ENCODE assay signal across 8 mouse cellular contexts in genomic region chr17:23924531-23925007, GRCm38 (mm10). TPM values are rescaled to one million over a fixed set of nuclear protein-coding genes. Genes with fewer than 3 reads are reported as not detected.
DNase-seq lines count a peak whose midpoint lies in the region; ATAC-seq and TF ChIP-seq lines count a peak whose summit lies in the region.

No protein-coding gene starts in this region.

- ATAC-seq in embryonic facial prominence, embryonic 13.5 days (ENCODE audit: insufficient number of reproducible peaks, insufficient read depth, low FRiP score, low TSS enrichment, low read depth), result peak; percentile 95
- peak; percentile 96 for ATAC-seq in limb, embryonic 14.5 days (ENCODE audit: low FRiP score, low read depth)
- ATAC-seq in midbrain, postnatal 0 days (ENCODE audit: low FRiP score), result peak; percentile 96

- WGBS in embryonic facial prominence, embryonic 13.5 days, result under 1% methylated on average over 29 of the region's 29 CpGs
- WGBS in limb, embryonic 14.5 days, result under 1% methylated on average over 29 of the region's 29 CpGs
- WGBS in midbrain, postnatal 0 days, result 1% methylated on average over 25 of the region's 29 CpGs

- peak; percentile 77; the same call in 1 of the 2 replicates for TF ChIP-seq POLR2A in limb, embryonic 14.5 days (IDR thresholded peaks at IDR 0.05; ENCODE audit: borderline replicate concordance, extremely low read depth, insufficient read depth, insufficient read length)

- DNase-seq in 3134 (ENCODE audit: extremely low read depth, insufficient read length, low spot score), result peak; percentile 100
- DNase-seq in adrenal gland, postnatal 36 days, result peak; percentile 93 to 96
- peak; percentile 92 for DNase-seq in heart, adult 8-10 months (ENCODE audit: low spot score)
- peak; percentile 94 for DNase-seq in kidney, adult 9 months
- peak; percentile 92 for DNase-seq in limb, embryonic 14.5 days (ENCODE audit: low spot score)
- DNase-seq in midbrain, postnatal 0 days (ENCODE audit: low spot score), result peak; percentile 95
- peak; percentile 63 to 66 for DNase-seq in spleen, postnatal 14 days (ENCODE audit: low spot score in 2 of 2)

- H3K4me2 ChIP-seq in embryonic facial prominence, embryonic 13.5 days, result peak overlapping the region; percentile 84
- peak overlapping the region; percentile 70 for H3K4me2 ChIP-seq in limb, embryonic 14.5 days (replicated peaks; ENCODE audit: low read depth, low read length, severe bottlenecking)
- H3K4me2 ChIP-seq in midbrain, postnatal 0 days (ENCODE audit: low read depth, low read length, poor library complexity, severe bottlenecking), result peak overlapping the region; percentile 80

- no peaks in the 10 kb centered on the region for H3K36me3 ChIP-seq in embryonic facial prominence, embryonic 13.5 days
- no peaks in the 10 kb centered on the region for H3K36me3 ChIP-seq in limb, embryonic 14.5 days (ENCODE audit: control insufficient read depth, insufficient read depth, low read length)
- H3K36me3 ChIP-seq in midbrain, postnatal 0 days (ENCODE audit: insufficient read depth, low read length), result no peaks in the 10 kb centered on the region

- peaks cover 6% of the 10 kb centered on the region for H3K4me1 ChIP-seq in embryonic facial prominence, embryonic 13.5 days
- peaks cover 8% of the 10 kb centered on the region for H3K4me1 ChIP-seq in limb, embryonic 14.5 days (ENCODE audit: control insufficient read depth, insufficient read depth, low read length)
- H3K4me1 ChIP-seq in midbrain, postnatal 0 days (ENCODE audit: insufficient read depth, low read length), result no peaks in the 10 kb centered on the region

- H3K9me3 ChIP-seq in embryonic facial prominence, embryonic 13.5 days, result no peaks in the 10 kb centered on the region
- no peaks in the 10 kb centered on the region for H3K9me3 ChIP-seq in limb, embryonic 14.5 days (ENCODE audit: control insufficient read depth, low read length)
- H3K9me3 ChIP-seq in midbrain, postnatal 0 days (ENCODE audit: low read length), result no peaks in the 10 kb centered on the region

- peak overlapping the region; percentile 76 for H3K9ac ChIP-seq in embryonic facial prominence, embryonic 13.5 days
- peak overlapping the region; percentile 57 for H3K9ac ChIP-seq in limb, embryonic 14.5 days (ENCODE audit: low read depth, low read length, severe bottlenecking)
- peak overlapping the region; percentile 64 for H3K9ac ChIP-seq in midbrain, postnatal 0 days (replicated peaks; ENCODE audit: low read length, poor library complexity, severe bottlenecking)

- peak overlapping the region; percentile 58 for H3K4me3 ChIP-seq in embryonic facial prominence, embryonic 13.5 days
- H3K4me3 ChIP-seq in limb, embryonic 14.5 days (replicated peaks; ENCODE audit: low read length), result peak overlapping the region; percentile 51
- peak overlapping the region; percentile 51 for H3K4me3 ChIP-seq in midbrain, postnatal 0 days (ENCODE audit: low read depth, low read length)

- H3K27me3 ChIP-seq in embryonic facial prominence, embryonic 13.5 days, result no peaks in the 10 kb centered on the region; the same call in 1 of the 2 replicates
- H3K27me3 ChIP-seq in limb, embryonic 14.5 days (ENCODE audit: control insufficient read depth, insufficient read depth, low read length), result no peaks in the 10 kb centered on the region
- no peaks in the 10 kb centered on the region for H3K27me3 ChIP-seq in midbrain, postnatal 0 days (ENCODE audit: insufficient read depth, low read length)

- peak overlapping the region; percentile 95 for H3K27ac ChIP-seq in embryonic facial prominence, embryonic 13.5 days
- H3K27ac ChIP-seq in limb, embryonic 14.5 days (replicated peaks; ENCODE audit: low read depth, low read length), result peak overlapping the region; percentile 83
- H3K27ac ChIP-seq in midbrain, postnatal 0 days (ENCODE audit: low read depth, low read length), result peak overlapping the region; percentile 87

- TF ChIP-seq CTCF in midbrain, postnatal 0 days (IDR thresholded peaks at IDR 0.05), result peak; percentile 48

RNA-seq across cellular contexts. Expression of gene Dcpp3, which starts 7.3 kb away (rescaled TPM):
- not detected for total RNA-seq in adrenal gland, postnatal 36 days (2021)
- not detected in 2 replicates for polyA plus RNA-seq in embryonic facial prominence, embryonic 13.5 days (2015; fragmentation: Nextera tagmentation; extraction: Ambion mirVana)
- total RNA-seq in heart, adult 8-10 months (2022), result not detected
- polyA plus RNA-seq in limb, embryonic 14.5 days (2012; rRNA removed), result not detected in 2 replicates
- polyA plus RNA-seq in limb, embryonic 14.5 days (2014; fragmentation: Nextera tagmentation; extraction: Ambion mirVana), result not detected in 2 replicates
- not detected in 2 replicates for total RNA-seq in midbrain, postnatal 0 days (2014; rRNA removed)
- not detected in 2 replicates for polyA plus RNA-seq in midbrain, postnatal 0 days (2015; fragmentation: Nextera tagmentation; extraction: Ambion mirVana)

RNA-seq across cellular contexts. Expression of gene Sbp, which starts 16.9 kb away (rescaled TPM):
- total RNA-seq in adrenal gland, postnatal 36 days (2021), result not detected
- not detected in 2 replicates for polyA plus RNA-seq in embryonic facial prominence, embryonic 13.5 days (2015; fragmentation: Nextera tagmentation; extraction: Ambion mirVana)
- not detected for total RNA-seq in heart, adult 8-10 months (2022)
- not detected in 2 replicates for polyA plus RNA-seq in limb, embryonic 14.5 days (2012; rRNA removed)
- not detected in 2 replicates for polyA plus RNA-seq in limb, embryonic 14.5 days (2014; fragmentation: Nextera tagmentation; extraction: Ambion mirVana)
- total RNA-seq in midbrain, postnatal 0 days (2014; rRNA removed), result not detected in 2 replicates
- not detected in 2 replicates for polyA plus RNA-seq in midbrain, postnatal 0 days (2015; fragmentation: Nextera tagmentation; extraction: Ambion mirVana)

RNA-seq across cellular contexts. Expression of gene Sbpl, which starts 30.5 kb away (rescaled TPM):
- total RNA-seq in adrenal gland, postnatal 36 days (2021), result not detected
- not detected in 2 replicates for polyA plus RNA-seq in embryonic facial prominence, embryonic 13.5 days (2015; fragmentation: Nextera tagmentation; extraction: Ambion mirVana)
- not detected for total RNA-seq in heart, adult 8-10 months (2022)
- 0.24 TPM in 1 of 2 replicates, not detected in the other for polyA plus RNA-seq in limb, embryonic 14.5 days (2012; rRNA removed)
- polyA plus RNA-seq in limb, embryonic 14.5 days (2014; fragmentation: Nextera tagmentation; extraction: Ambion mirVana), result not detected in 2 replicates
- not detected in 2 replicates for total RNA-seq in midbrain, postnatal 0 days (2014; rRNA removed)
- polyA plus RNA-seq in midbrain, postnatal 0 days (2015; fragmentation: Nextera tagmentation; extraction: Ambion mirVana), result not detected in 2 replicates

RNA-seq across cellular contexts. Expression of gene Dcpp2, which starts 43.9 kb away (rescaled TPM):
- not detected for total RNA-seq in adrenal gland, postnatal 36 days (2021)
- polyA plus RNA-seq in embryonic facial prominence, embryonic 13.5 days (2015; fragmentation: Nextera tagmentation; extraction: Ambion mirVana), result not detected in 2 replicates
- total RNA-seq in heart, adult 8-10 months (2022), result not detected
- polyA plus RNA-seq in limb, embryonic 14.5 days (2012; rRNA removed), result not detected in 2 replicates
- polyA plus RNA-seq in limb, embryonic 14.5 days (2014; fragmentation: Nextera tagmentation; extraction: Ambion mirVana), result not detected in 2 replicates
- total RNA-seq in midbrain, postnatal 0 days (2014; rRNA removed), result not detected in 2 replicates
- polyA plus RNA-seq in midbrain, postnatal 0 days (2015; fragmentation: Nextera tagmentation; extraction: Ambion mirVana), result not detected in 2 replicates

RNA-seq across cellular contexts. Expression of gene Dcpp1, which starts 43.9 kb away (rescaled TPM):
- not detected for total RNA-seq in adrenal gland, postnatal 36 days (2021)
- not detected in 2 replicates for polyA plus RNA-seq in embryonic facial prominence, embryonic 13.5 days (2015; fragmentation: Nextera tagmentation; extraction: Ambion mirVana)
- not detected for total RNA-seq in heart, adult 8-10 months (2022)
- not detected in 2 replicates for polyA plus RNA-seq in limb, embryonic 14.5 days (2012; rRNA removed)
- polyA plus RNA-seq in limb, embryonic 14.5 days (2014; fragmentation: Nextera tagmentation; extraction: Ambion mirVana), result not detected in 2 replicates
- 2.0 TPM in 1 of 2 replicates, not detected in the other for total RNA-seq in midbrain, postnatal 0 days (2014; rRNA removed)
- not detected in 2 replicates for polyA plus RNA-seq in midbrain, postnatal 0 days (2015; fragmentation: Nextera tagmentation; extraction: Ambion mirVana)

Comparison
In these comparisons a context has a peak if more than half of its experiments do, and no peak if none do; other contexts are left out.
1. Peak in every context shown above with its lines: DNase-seq, ATAC-seq, H3K4me3 ChIP-seq and H3K27ac ChIP-seq.